ENCODE assay signal across 21 mouse cellular contexts in the genomic region with DNA sequence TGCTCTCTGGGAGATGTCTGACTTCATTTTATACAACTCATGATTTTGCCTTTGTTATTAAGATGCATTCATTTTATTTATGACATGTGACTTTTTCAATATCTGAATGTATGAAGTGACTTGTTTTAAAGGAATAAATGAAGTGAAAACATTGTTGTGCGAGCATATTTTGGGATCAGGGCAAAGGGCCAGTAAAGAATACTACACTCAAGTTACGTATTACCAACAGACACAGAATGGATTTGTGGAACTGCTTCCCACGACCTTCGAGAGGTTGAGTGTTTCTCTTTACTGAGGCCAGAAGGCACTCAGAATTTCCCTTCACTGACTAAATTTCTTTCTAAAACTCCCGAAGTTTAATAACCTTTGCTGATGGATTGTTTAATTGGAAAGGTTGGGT. TPM values are rescaled to one million over a fixed set of nuclear protein-coding genes. Genes with fewer than 3 reads are reported as not detected.
"Had no signal": no experiment of that assay in that cellular context is flagged by ENCODE, and none has a peak within 500 bp of the region (broad histone marks: within the 10 kb centered on the region; RNA-seq: fewer than 3 reads in every experiment).

No protein-coding gene starts in this region.

- H3K9me3 ChIP-seq: neural tube, embryonic 15.5 days; stomach, embryonic 15.5 days had no signal

- H3K9ac ChIP-seq: neural tube, embryonic 15.5 days; stomach, embryonic 15.5 days had no signal

- H3K27ac ChIP-seq: neural tube, embryonic 15.5 days; stomach, embryonic 15.5 days; stomach, postnatal 0 days had no signal

- H3K4me1 ChIP-seq: stomach, embryonic 15.5 days had no signal

- DNase-seq: retina, postnatal 1 day; right cerebral cortex, adult 18-20 months; right cerebral cortex, postnatal 14 days; right cerebral cortex, postnatal 25 days; right cerebral cortex, postnatal 4 days; spleen, adult 18-20 months; thymus, adult 18-20 months; thymus, adult 2 months; thymus, postnatal 14 days; thymus, postnatal 25 days; thymus, postnatal 36 days; thymus, postnatal 4 days had no signal

- H3K4me2 ChIP-seq: neural tube, embryonic 15.5 days; stomach, embryonic 15.5 days had no signal

- H3K27me3 ChIP-seq: neural tube, embryonic 15.5 days; stomach, embryonic 15.5 days had no signal

- H3K36me3 ChIP-seq: stomach, embryonic 15.5 days had no signal

- H3K4me3 ChIP-seq: neural tube, embryonic 15.5 days; stomach, embryonic 15.5 days had no signal

RNA-seq across cellular contexts. Expression of a gene that starts 8.6 kb away (rescaled TPM):
- total RNA-seq: neutrophil, adult 5-6 weeks had no signal
- polyA plus RNA-seq: neural tube, embryonic 14.5 days; neural tube, embryonic 15.5 days; small intestine, adult 2 months; spleen, adult 2 months; stomach, embryonic 14.5 days; stomach, embryonic 15.5 days; stomach, postnatal 0 days; thymus, postnatal 0 days had no signal
